Mouse (Mus musculus): ENCODE measurements at regions not wholly inside any gene's neighbourhood (a gene's known extent, or its start where the extent isn't known, plus 50 kb on each side); places are given as distances from the start of the nearest gene placed in this dataset.

DNA sequence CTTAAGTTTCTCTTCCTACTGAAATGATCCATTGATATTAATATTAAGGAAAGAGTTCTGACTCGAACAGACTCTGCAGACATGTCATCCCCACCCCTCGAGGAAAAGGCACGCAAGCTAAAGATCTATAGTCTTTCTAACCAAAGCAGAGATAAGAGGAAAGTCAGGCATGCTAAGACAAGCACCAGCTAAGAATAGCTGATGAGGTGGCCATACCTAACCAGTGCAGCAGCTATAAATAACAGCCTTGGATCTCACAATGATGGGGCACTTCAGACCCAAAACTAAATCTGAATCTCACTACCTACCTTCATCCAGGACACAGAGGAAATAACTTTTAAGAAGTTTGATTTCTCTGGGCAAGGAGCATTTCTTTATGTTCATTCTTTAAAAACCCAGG lies 386.4 kb upstream of the Fat1 start:
- 67% methylated on average over 3 of the region's 3 CpGs for WGBS
- ATAC-seq = no peak
- Histone ChIP-seq H3K27ac (no peak overlapping the region), H3K4me3 (replicated peaks) (no peak overlapping the region), H3K9me3 (no peaks in the 10 kb centered on the region), H3K27me3 (replicated peaks) (no peaks in the 10 kb centered on the region), H3K36me3 (no peaks in the 10 kb centered on the region), H3K4me2 (replicated peaks) (no peak overlapping the region), H3K4me1 (replicated peaks) (no peaks in the 10 kb centered on the region), H3K9ac (no peak overlapping the region)

DNA sequence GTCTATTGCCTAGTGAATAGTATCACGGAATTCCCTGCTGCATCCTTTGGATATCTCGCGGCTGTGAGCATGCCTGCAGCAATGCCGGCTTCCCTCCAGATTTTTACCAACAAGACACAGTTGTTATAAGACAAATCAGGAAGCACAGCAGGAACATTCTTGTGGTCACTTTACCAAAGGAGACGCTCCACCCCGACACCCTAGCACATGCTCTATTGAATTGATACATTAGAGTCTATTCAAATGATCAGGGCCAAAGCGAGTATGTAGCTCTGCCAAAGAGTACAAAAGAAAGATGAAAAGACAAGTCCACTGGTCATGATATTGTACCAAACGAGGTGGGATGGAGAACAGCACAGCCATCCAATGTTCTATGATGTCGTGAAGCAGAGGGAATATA lies 376.1 kb upstream of the Fat1 start:
- ATAC-seq = no peak
- H3K9me3 ChIP-seq = no peaks in the 10 kb centered on the region
- H3K4me2 ChIP-seq (replicated peaks) = no peak overlapping the region
- no peak overlapping the region for H3K9ac ChIP-seq
- H3K4me1 ChIP-seq (replicated peaks) = no peaks in the 10 kb centered on the region
- 87% methylated on average over 9 of the region's 9 CpGs for whole genome bisulfite sequencing
- no peaks in the 10 kb centered on the region for H3K36me3 ChIP-seq
- no peaks in the 10 kb centered on the region for H3K27me3 ChIP-seq (replicated peaks)
- H3K4me3 ChIP-seq (replicated peaks) = no peak overlapping the region
- H3K27ac ChIP-seq = no peak overlapping the region

DNA sequence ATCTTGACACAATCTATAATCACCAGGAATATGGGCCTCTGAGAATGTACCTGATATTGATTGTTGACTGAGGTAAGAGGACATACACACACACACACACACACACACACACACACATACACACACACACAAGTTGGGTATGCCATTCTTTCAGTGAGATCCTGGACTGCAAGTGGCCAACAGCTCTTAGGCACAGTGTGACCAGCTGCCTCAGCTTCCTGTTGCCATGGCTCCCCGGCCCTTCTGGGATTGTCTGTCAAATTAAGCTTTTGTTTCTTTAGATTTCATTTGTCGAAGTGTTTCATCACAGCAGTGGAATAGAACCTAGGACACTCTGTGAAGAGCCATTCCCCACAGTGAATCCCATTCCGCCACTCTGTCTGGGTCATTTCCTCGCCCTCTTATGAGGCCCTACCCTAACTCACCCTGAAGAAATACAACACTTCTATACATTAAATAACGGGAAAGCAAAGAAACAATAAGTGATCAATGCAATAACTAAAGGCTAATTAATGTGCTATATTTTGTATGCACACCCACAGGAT lies 358.9 kb upstream of the Fat1 start:
- Histone ChIP-seq H3K27me3 (replicated peaks) (no peaks in the 10 kb centered on the region), H3K27ac (no peak overlapping the region), H3K36me3 (no peaks in the 10 kb centered on the region), H3K4me1 (replicated peaks) (no peaks in the 10 kb centered on the region), H3K4me2 (replicated peaks) (no peak overlapping the region), H3K9ac (no peak overlapping the region), H3K4me3 (replicated peaks) (no peak overlapping the region), H3K9me3 (no peaks in the 10 kb centered on the region)
- ATAC-seq = no peak
- WGBS = 84% methylated on average over 5 of the region's 5 CpGs

DNA sequence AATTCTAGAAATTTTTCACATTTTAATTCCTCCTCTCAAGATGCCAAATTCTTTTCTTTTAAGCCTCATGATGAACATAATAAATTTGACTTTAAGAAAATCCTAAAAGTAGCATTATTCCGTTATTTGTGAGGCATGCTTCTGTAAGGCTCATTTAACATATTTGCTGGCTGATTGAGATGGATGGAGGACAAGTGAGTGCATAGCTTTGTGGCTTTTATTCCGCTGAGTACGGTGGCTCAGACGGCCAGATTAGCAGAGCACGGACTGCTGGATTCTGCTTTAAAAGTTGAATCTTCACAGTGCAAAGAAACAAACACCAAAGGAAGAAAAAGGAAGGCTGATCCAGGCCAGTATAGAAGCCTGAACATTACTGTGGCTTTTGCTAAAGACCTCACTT lies 358.3 kb upstream of the Fat1 start:
- no peaks in the 10 kb centered on the region for H3K27me3 ChIP-seq (replicated peaks)
- H3K9me3 ChIP-seq = no peaks in the 10 kb centered on the region
- H3K27ac ChIP-seq = no peak overlapping the region
- 79% methylated on average over 5 of the region's 5 CpGs for WGBS
- no peaks in the 10 kb centered on the region for H3K4me1 ChIP-seq (replicated peaks)
- no peak overlapping the region for H3K4me2 ChIP-seq (replicated peaks)
- no peak overlapping the region for H3K4me3 ChIP-seq (replicated peaks)
- H3K36me3 ChIP-seq = no peaks in the 10 kb centered on the region
- no peak for ATAC-seq
- no peak overlapping the region for H3K9ac ChIP-seq

Measured in intestine, embryonic 15.5 days (tissue).